Mouse (Mus musculus) G1E (cell line): ENCODE results near the gene Fam71e1. TPM values are rescaled to one million over a fixed set of nuclear protein-coding genes. Genes with fewer than 3 reads are reported as not detected.

ENCODE experiments used
- ATAC-seq: 2 replicates; pipeline ENCODE4 v1.8.0; 2016; ENCODE audit warnings: mild to moderate bottlenecking; ENCODE audit not compliant: insufficient number of reproducible peaks, poor library complexity, low FRiP score, severe bottlenecking; ENCODE audit errors: extremely low read depth
- DNase-seq: peaks from one replicate; pipeline ENCODE4 v3.0.0; 2012; ENCODE audit warnings: low spot score
- H3K27me3 ChIP-seq: 2 replicates; pipeline ENCODE4 v1.6.1; 2012; ENCODE audit warnings: mild to moderate bottlenecking, low read length, inconsistent platforms; ENCODE audit not compliant: insufficient read depth
- H3K36me3 ChIP-seq: replicated peaks from 2 replicates; pipeline ENCODE3; 2012; ENCODE audit warnings: mild to moderate bottlenecking, inconsistent platforms
- H3K4me1 ChIP-seq: 2 replicates; pipeline ENCODE4 v1.6.1; 2012; ENCODE audit warnings: low read depth, low read length, inconsistent platforms, mixed read lengths; ENCODE audit not compliant: insufficient read depth
- H3K4me3 ChIP-seq: 2 replicates; pipeline ENCODE4 v1.5.1; 2012; ENCODE audit warnings: low read depth, mild to moderate bottlenecking, inconsistent platforms, low read length, moderate library complexity, mixed read lengths
- H3K9me3 ChIP-seq: replicated peaks from 2 replicates; pipeline ENCODE4 v1.6.1; 2012; ENCODE audit warnings: inconsistent platforms
- CTCF ChIP-seq: IDR thresholded peaks from 2 replicates; pipeline ENCODE4 v1.5.1; 2012; ENCODE audit warnings: low read depth, low read length, inconsistent platforms, mixed read lengths
- GATA1 ChIP-seq: IDR thresholded peaks from 2 replicates; pipeline ENCODE4 v1.6.1; 2012; ENCODE audit warnings: borderline replicate concordance, low read length, inconsistent platforms, mixed read lengths
- GATA2 ChIP-seq: IDR thresholded peaks from 2 replicates; pipeline ENCODE4 v1.6.1; 2012; ENCODE audit warnings: low read depth, low read length, inconsistent platforms, borderline replicate concordance
- POLR2AphosphoS5 ChIP-seq: IDR thresholded peaks from 2 replicates; pipeline ENCODE4 v1.6.1; 2012; ENCODE audit warnings: low read depth, low read length, inconsistent platforms; ENCODE audit not compliant: insufficient replicate concordance
- TAL1 ChIP-seq: conservative IDR thresholded peaks from 2 replicates; pipeline ENCODE4 v1.6.1; 2012; ENCODE audit warnings: low read depth, low read length, inconsistent platforms, mixed read lengths
- polyA plus RNA-seq: library from polyadenylated mRNA; stranded (reverse); fragments of >175 nt; gene quantifications from 2 replicates; pipeline ENCODE4 v1.2.3, GENCODE M21; 2012
- total RNA-seq, 2 experiments: library from RNA; stranded (forward) in 1 of 2; stranded (reverse) in 1 of 2; fragments of 200-1000 nt in 1 of 2; fragments of >200 nt in 1 of 2; fragmentation: Nextera tagmentation in 1 of 2; gene quantifications; 2 replicates each; pipeline ENCODE4 v1.2.3; 2014 to 2017

Gene Fam71e1
- total RNA-seq (2014; fragmentation: Nextera tagmentation), result 6.8 and 12.7 TPM in 2 replicates
- 1.3 and 5.5 TPM in 2 replicates for total RNA-seq (2017)
- polyA plus RNA-seq, result 6.9 and 7.4 TPM in 2 replicates

DNA sequence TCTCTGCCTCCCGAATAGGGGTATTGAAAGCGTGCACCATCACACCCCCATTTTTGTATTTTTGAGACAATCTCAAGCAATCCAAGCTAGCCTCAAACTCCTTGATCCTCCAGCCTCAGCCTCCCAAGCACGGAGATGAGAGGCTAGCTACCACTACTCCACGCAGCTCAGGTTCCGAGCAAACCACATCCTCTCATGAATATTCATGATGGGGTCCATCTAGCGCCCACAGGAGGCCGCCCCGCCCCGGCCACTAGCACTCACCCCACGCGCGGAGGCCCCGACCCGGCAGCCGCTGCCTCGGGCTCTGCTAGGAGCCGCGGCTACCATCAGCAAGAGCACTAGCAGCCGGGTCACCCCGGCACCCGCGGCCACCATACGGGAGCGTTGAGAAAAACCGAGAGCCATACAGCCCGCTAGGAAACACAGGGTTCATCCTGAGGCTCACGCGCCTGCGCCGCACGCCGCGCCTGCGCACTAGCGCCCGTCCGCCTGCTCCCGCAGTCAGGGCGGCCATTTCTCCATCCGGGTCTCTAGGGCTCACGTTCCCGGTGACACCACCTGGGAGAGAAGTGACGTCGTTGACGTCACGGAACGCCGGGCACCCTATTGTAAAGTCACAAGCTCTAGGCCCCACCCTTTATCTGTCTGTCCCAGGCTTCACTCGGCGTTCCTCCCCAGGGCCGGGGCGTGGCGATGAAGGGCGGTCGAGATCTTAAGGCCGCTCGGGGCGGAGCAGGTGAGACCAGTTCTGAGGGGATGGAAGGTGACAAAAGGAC, at the start of gene Fam71e1, which contains the start of gene Emc10:
Gene Fam71e1, plus strand, starts transcription at position 590 of the 779 bp plus-strand sequence.
Gene Emc10, minus strand, starts transcription at position 538 of the 779 bp plus-strand sequence.
- H3K4me3 ChIP-seq, result peak within 1 kb of the TSS; percentile 85
- ATAC-seq (peak; percentile 97), DNase-seq (peak; percentile 100)
- no peaks in the 10 kb centered on the region for H3K27me3 ChIP-seq
- H3K9me3 ChIP-seq, result no peaks in the 10 kb centered on the region
- peaks cover 32% of the 10 kb centered on the region for H3K4me1 ChIP-seq
- H3K36me3 ChIP-seq, result peaks cover 45% of the 10 kb centered on the region
- TF ChIP-seq POLR2AphosphoS5 (no peak), TAL1 (no peak)

- Histone ChIP-seq H3K4me3 (no peak overlapping the region), H3K36me3 (no peaks in the 10 kb centered on the region), H3K27me3 (peaks cover 17% of the 10 kb centered on the region; the same call in 1 of the 2 replicates), H3K9me3 (no peaks in the 10 kb centered on the region), H3K4me1 (peaks cover 5% of the 10 kb centered on the region)
- DNase-seq (no peak), ATAC-seq (no peak)
- TF ChIP-seq GATA2 (no peak), GATA1 (no peak), TAL1 (no peak), CTCF (no peak), POLR2AphosphoS5 (no peak)
These were observed 43.1 kb upstream of the Fam71e1 start for GRCm38 (mm10) chr7:44453256-44453655.

GRCm38 (mm10) chr7:44456302-44456701, 40.1 kb upstream of the Fam71e1 start:
- no peak for DNase-seq
- Histone ChIP-seq H3K36me3 (no peaks in the 10 kb centered on the region), H3K4me1 (peaks cover 5% of the 10 kb centered on the region), H3K27me3 (peaks cover 30% of the 10 kb centered on the region; the same call in 1 of the 2 replicates), H3K9me3 (peaks cover 2% of the 10 kb centered on the region; the same call in 1 of the 2 replicates), H3K4me3 (no peak overlapping the region)
- ATAC-seq, result no peak
- no peak for TF ChIP-seq CTCF
- no peak for TF ChIP-seq GATA1
- TF ChIP-seq POLR2AphosphoS5, result no peak
- no peak for TF ChIP-seq TAL1

DNA sequence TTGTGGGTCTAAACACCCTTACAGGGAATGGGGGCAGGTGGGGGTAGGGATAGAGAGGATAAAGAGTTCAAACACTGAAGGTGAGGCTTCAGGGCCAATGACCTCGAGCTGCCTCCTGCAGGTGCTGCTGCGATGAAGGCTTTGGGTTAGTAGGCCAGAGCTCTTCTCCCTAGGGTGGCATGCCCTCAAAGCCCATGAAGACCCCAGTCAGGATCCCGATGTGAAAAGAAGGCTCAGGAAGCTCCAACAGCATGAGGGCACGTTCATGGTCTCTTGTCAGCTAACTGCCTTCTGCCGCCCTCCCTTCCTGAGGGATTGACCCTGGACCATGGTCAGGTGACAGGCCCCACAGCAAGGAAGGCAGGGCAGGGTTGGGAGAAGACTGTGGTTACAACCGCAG, 36.3 kb upstream of the Fam71e1 start:
- no peak overlapping the region for H3K4me3 ChIP-seq
- no peak for DNase-seq
- peaks cover 7% of the 10 kb centered on the region for H3K4me1 ChIP-seq
- TF ChIP-seq GATA1 (no peak), POLR2AphosphoS5 (no peak), GATA2 (no peak), TAL1 (no peak)
- no peak for ATAC-seq
- H3K27me3 ChIP-seq, result peaks cover 28% of the 10 kb centered on the region; the same call in 1 of the 2 replicates
- H3K9me3 ChIP-seq, result peaks cover 12% of the 10 kb centered on the region; the same call in 1 of the 2 replicates
- no peaks in the 10 kb centered on the region for H3K36me3 ChIP-seq

- H3K4me1 ChIP-seq, result peaks cover 7% of the 10 kb centered on the region
- no peak overlapping the region for H3K4me3 ChIP-seq
- peaks cover 28% of the 10 kb centered on the region; the same call in 1 of the 2 replicates for H3K27me3 ChIP-seq
- no peaks in the 10 kb centered on the region for H3K36me3 ChIP-seq
- ATAC-seq (no peak), DNase-seq (no peak)
- peaks cover 12% of the 10 kb centered on the region; the same call in 1 of the 2 replicates for H3K9me3 ChIP-seq
- TF ChIP-seq POLR2AphosphoS5, result no peak
- no peak for TF ChIP-seq GATA2
- no peak for TF ChIP-seq CTCF
- TF ChIP-seq TAL1, result no peak
- TF ChIP-seq GATA1, result no peak
These were observed 35.4 kb upstream of the Fam71e1 start for GRCm38 (mm10) chr7:44460767-44461502.

- TF ChIP-seq GATA1 (no peak), TAL1 (no peak), CTCF (no peak), POLR2AphosphoS5 (no peak), GATA2 (no peak)
- Histone ChIP-seq H3K4me3 (peak overlapping the region; percentile 31), H3K9me3 (peaks cover 12% of the 10 kb centered on the region; the same call in 1 of the 2 replicates), H3K27me3 (peaks cover 28% of the 10 kb centered on the region; the same call in 1 of the 2 replicates), H3K4me1 (peaks cover 11% of the 10 kb centered on the region), H3K36me3 (no peaks in the 10 kb centered on the region)
- ATAC-seq, result no peak
- no peak for DNase-seq
These were observed 34.7 kb upstream of the Fam71e1 start for GRCm38 (mm10) chr7:44461503-44462217.
